Mouse (Mus musculus) megakaryocyte progenitor cell, adult 5-6 weeks (primary cell): ENCODE measurements at regions not wholly inside any gene's neighbourhood (a gene's known extent, or its start where the extent isn't known, plus 50 kb on each side); places are given as distances from the start of the nearest gene placed in this dataset.

Experiments used
- ATAC-seq: replicated peaks from 2 replicates; pipeline ENCODE4 v1.8.0; 2016; ENCODE audit warnings: mild to moderate bottlenecking, moderate TSS enrichment, inconsistent platforms; ENCODE audit not compliant: poor library complexity

DNA sequence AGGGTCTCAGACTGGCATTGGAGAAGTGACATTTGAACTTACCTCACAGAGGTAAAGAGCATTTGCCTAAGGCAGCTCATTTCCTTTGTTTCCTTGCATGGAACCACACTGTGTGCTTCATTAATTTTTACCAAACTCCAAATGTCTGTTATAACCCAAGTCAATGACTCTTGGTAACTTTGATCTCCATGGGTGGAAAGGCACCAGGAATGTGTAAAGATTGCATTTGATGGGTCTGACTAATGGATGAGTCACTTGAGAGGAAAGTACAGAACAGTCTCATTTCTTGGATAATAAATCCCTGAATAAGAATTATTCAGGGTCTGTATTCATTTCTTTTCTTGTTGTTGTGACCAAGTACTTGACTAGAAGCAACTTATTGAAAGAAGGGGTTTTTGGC is 97.3 kb upstream of the Rab11fip2 start:
- no peak for ATAC-seq

DNA sequence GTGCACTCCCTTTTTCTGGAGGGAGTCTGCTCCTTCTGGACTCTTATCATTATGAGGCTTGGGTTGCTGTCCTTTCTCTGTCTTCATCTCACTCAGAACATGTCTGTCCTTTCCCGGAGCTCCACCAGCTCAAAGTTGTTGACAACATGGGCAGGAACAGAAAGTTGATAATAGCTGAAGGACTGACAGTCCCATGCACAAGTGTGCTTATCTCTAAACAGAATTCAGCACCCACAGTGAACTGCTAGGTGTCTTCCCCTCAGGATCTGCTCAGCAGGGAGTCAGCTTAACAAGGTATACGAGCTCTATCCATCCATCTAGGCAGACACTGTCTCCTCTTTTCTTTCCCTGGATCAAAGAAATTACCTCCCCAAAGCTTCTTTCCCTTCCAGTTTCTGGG is 89.2 kb upstream of the Rab11fip2 start:
- no peak for ATAC-seq

DNA sequence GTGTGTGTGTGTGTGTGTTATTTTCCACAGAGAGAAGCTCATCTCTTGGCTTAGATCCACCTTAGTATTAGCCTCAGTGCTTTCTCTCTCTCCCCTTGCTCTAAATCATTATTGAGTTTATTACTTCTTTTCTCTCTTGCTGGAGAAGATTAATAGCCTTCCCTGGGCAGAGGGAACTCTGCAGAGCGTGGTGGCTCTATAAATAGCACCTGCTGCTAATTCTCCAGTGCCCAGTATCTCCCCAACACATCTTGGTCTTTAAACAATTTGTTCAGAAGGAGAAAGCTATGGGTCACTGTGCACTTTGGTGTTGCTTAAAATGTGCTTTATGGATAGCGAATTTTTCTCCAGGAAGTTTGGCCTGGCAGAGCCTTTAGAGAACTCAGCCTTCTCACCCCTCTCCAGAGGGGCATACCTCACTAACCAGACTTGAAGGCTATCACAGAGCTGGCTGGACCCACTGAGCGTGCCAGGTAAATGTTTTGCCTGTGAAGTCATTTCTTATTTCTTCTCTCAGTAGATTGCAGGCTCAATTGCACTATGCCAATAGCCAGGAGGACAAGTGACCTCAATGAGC is 86.8 kb upstream of the Rab11fip2 start:
- ATAC-seq, result no peak

DNA sequence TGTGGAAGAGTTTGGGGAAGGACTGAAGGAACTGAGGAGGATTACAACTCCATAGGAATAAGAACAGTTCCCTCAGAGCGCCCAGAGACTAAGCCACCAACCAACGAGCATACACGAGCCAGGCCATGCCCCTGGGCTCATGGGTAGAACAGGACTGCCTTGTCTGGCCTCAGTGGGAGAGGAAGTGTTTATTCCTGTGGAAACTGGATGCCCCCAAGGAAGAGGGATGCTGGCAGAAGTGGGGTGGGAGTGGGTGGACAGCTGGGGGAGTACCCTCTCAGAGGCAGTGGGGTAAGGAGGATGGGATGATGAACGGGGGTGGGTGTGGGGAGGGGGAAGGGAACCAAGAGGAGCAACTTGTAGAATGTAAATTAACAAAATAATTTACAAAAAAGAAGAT is 86.3 kb upstream of the Rab11fip2 start:
- ATAC-seq, result no peak

DNA sequence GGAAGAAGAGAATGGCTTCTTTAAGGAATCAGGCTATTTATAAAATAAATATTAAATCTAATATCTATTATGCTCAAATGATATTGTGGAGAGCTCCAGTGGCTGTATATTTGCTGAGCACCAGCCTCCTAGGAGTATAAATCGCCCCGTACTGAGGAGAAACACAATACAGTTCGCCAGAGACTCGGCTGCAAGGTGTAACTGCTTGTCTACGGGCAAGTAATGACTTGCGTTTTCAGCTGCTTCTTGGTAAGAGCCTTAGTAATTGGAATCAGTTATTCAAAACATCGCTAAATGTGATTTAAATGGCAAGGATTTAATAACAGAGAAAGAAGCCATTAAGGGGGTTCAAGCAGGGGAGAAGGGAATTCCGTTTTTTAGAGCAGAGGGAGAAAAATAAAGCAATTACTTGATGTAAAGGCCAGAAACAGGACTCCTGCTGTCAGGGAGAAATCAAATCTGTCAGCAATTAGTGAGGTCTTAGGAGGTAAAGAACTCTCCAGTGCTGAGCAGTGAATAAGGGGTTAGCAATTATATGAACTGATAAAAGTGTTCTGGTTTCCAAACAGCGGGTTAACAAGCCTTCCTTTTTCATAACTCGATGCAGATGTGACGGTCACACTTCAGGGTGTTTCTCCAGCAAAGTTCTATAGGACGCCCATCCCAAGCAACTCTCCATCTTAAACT is 72.3 kb upstream of the Rab11fip2 start:
- no peak for ATAC-seq

DNA sequence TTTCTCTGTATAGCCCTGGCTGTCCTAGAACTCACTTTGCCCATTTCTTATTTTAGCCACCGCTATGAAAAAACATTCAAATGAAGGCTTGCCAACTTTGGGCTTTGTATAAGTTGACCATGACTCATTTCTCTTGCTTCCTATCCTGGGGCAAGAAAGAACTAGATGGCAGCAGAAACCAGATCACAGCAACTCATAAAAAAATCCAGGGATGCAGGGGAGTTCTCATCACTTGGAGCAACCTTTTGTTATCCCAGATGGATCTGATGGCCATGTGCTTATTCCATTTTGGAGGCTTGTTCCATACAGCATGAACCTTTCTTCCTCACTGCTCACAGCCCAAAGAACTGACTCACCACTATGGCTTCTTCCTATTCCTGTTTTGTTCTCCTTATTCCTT is 52.1 kb upstream of the Rab11fip2 start:
- no peak for ATAC-seq
